9 mouse cellular contexts compared by ENCODE assay signal in genomic region chr7:46422764-46423412, GRCm38 (mm10). TPM values are rescaled to one million over a fixed set of nuclear protein-coding genes. Genes with fewer than 3 reads are reported as not detected.
DNase-seq lines count a peak whose midpoint lies in the region; ATAC-seq lines count a peak whose summit lies in the region.
"Had no signal": no experiment of that assay in that cellular context is flagged by ENCODE, and none has a peak within 500 bp of the region (broad histone marks: within the 10 kb centered on the region; RNA-seq: fewer than 3 reads in every experiment).

No protein-coding gene starts in this region.

- ATAC-seq in hindbrain, embryonic 12.5 days (ENCODE audit: low FRiP score): peak; percentile 76
- ATAC-seq in midbrain, embryonic 14.5 days (ENCODE audit: low FRiP score, low TSS enrichment): peak; percentile 59; the same call in 1 of the 2 replicates

- intact Hi-C loops in heart, postnatal 10 days (cut with DNase I): no loop called here

- DNase-seq in heart, postnatal 10 days: peak; percentile 17 to 51
- DNase-seq in heart, adult 8-10 months (ENCODE audit: low spot score): no peak
- peak; percentile 79 for DNase-seq in adrenal gland, postnatal 14 days
- DNase-seq in embryo, embryonic 9.5 days (ENCODE audit: extremely low spot score): peak; percentile 68
- peak; percentile 61 to 83 for DNase-seq in left cerebral cortex, adult 9 months (ENCODE audit: low spot score in 2 of 2)
- DNase-seq in midbrain, embryonic 14.5 days: peak; percentile 77
- DNase-seq in spleen, postnatal 14 days (ENCODE audit: low spot score in 2 of 2): peak; percentile 36 to 53

- H3K27ac ChIP-seq in hindbrain, embryonic 12.5 days: peak overlapping the region; percentile 78
- peak overlapping the region; percentile 74 for H3K27ac ChIP-seq in midbrain, embryonic 14.5 days (replicated peaks; ENCODE audit: low read depth, low read length)
- H3K27ac ChIP-seq: limb, embryonic 12.5 days had no signal

- H3K36me3 ChIP-seq in hindbrain, embryonic 12.5 days: 0 out of 2 replicates have a peak, but pooled peaks cover 5% of the 10 kb centered on the region
- H3K36me3 ChIP-seq in midbrain, embryonic 14.5 days (ENCODE audit: control insufficient read depth, insufficient read depth, low read length): peaks cover 4% of the 10 kb centered on the region; the same call in 1 of the 2 replicates
- H3K36me3 ChIP-seq: limb, embryonic 12.5 days had no signal

- 0 out of 2 replicates have a peak, but pooled peaks cover 8% of the 10 kb centered on the region for H3K27me3 ChIP-seq in hindbrain, embryonic 12.5 days
- no peaks in the 10 kb centered on the region for H3K27me3 ChIP-seq in midbrain, embryonic 14.5 days (ENCODE audit: control insufficient read depth, insufficient read depth, low read length)

- H3K9me3 ChIP-seq in hindbrain, embryonic 12.5 days (replicated peaks): no peaks in the 10 kb centered on the region
- H3K9me3 ChIP-seq in midbrain, embryonic 14.5 days (ENCODE audit: control insufficient read depth, low read length): no peaks in the 10 kb centered on the region
- H3K9me3 ChIP-seq: limb, embryonic 12.5 days had no signal

- H3K4me3 ChIP-seq in hindbrain, embryonic 12.5 days: no peak overlapping the region
- H3K4me3 ChIP-seq in midbrain, embryonic 14.5 days (replicated peaks; ENCODE audit: low read depth, low read length): no peak overlapping the region
- H3K4me3 ChIP-seq: limb, embryonic 12.5 days had no signal

- no peak overlapping the region for H3K9ac ChIP-seq in hindbrain, embryonic 12.5 days
- H3K9ac ChIP-seq in midbrain, embryonic 14.5 days (replicated peaks; ENCODE audit: low read length): no peak overlapping the region
- H3K9ac ChIP-seq: limb, embryonic 12.5 days had no signal

- peak overlapping the region; percentile 33 for H3K4me2 ChIP-seq in hindbrain, embryonic 12.5 days (replicated peaks)
- H3K4me2 ChIP-seq in midbrain, embryonic 14.5 days (ENCODE audit: low read length): peak overlapping the region; percentile 39
- H3K4me2 ChIP-seq: limb, embryonic 12.5 days had no signal

- WGBS in hindbrain, embryonic 12.5 days: 50% methylated on average over 18 of the region's 18 CpGs
- 51% methylated on average over 18 of the region's 18 CpGs for WGBS in midbrain, embryonic 14.5 days

- peaks cover 36% of the 10 kb centered on the region for H3K4me1 ChIP-seq in hindbrain, embryonic 12.5 days
- peaks cover 33% of the 10 kb centered on the region for H3K4me1 ChIP-seq in midbrain, embryonic 14.5 days (ENCODE audit: control insufficient read depth, insufficient read depth, low read length)
- H3K4me1 ChIP-seq: limb, embryonic 12.5 days had no signal

RNA-seq across cellular contexts. Expression of gene Kcnc1, which starts 26.6 kb away (rescaled TPM):
- total RNA-seq in heart, postnatal 10 days (2021): under 1 TPM; 0.02 to 0.17 TPM
- total RNA-seq in heart, adult 8-10 months (2022): under 1 TPM; 0.28 to 0.69 (median 0.39) TPM
- 0.44 and 0.56 TPM in 2 replicates for total RNA-seq in adrenal gland, postnatal 14 days (2021)
- polyA plus RNA-seq in hindbrain, embryonic 12.5 days (2016; fragmentation: Nextera tagmentation; extraction: Ambion mirVana): 8.2 and 9.8 TPM in 2 replicates
- 13.9 and 15.4 TPM in 2 replicates for polyA plus RNA-seq in midbrain, embryonic 14.5 days (2014; fragmentation: Nextera tagmentation; extraction: Ambion mirVana)

RNA-seq across cellular contexts. Expression of gene Myod1, which starts 46.6 kb away (rescaled TPM):
- not detected for total RNA-seq in heart, postnatal 10 days (2021)
- total RNA-seq in heart, adult 8-10 months (2022): under 1 TPM in 3 of 4 experiments, not detected in 1; 0.12 to 0.16 (median 0.14) TPM
- total RNA-seq in adrenal gland, postnatal 14 days (2021): not detected in 2 replicates
- 2.6 and 12.1 TPM in 2 replicates for polyA plus RNA-seq in hindbrain, embryonic 12.5 days (2016; fragmentation: Nextera tagmentation; extraction: Ambion mirVana)
- not detected in 2 replicates for polyA plus RNA-seq in midbrain, embryonic 14.5 days (2014; fragmentation: Nextera tagmentation; extraction: Ambion mirVana)
